Mouse (Mus musculus) liver, embryonic 14.5 days (tissue): ENCODE data around the gene Skp1a.

Source experiments
- CTCF ChIP-seq: IDR thresholded peaks from 2 replicates; pipeline ENCODE4 v1.5.1; 2016; ENCODE audit warnings: antibody characterized with exemption, low read depth, control low read depth
- EP300 ChIP-seq: IDR thresholded peaks from 2 replicates; pipeline ENCODE4 v1.6.1; 2016; ENCODE audit warnings: antibody characterized with exemption, low read depth

- TF ChIP-seq CTCF (no peak), EP300 (no peak)
Observed at GRCm38 (mm10) chr11:52265616-52266307, 34.0 kb downstream of the Skp1a start.
